Mouse (Mus musculus): ENCODE data around the gene 1700056E22Rik.

Gene 1700056E22Rik

GRCm38 (mm10) chr1:184019042-184019721 lies 14.9 kb downstream of the 1700056E22Rik start:
- DNase-seq = no peak

- DNase-seq = no peak
Observed at GRCm38 (mm10) chr1:184017606-184018005, 16.5 kb downstream of the 1700056E22Rik start.

- DNase-seq = no peak
Observed at GRCm38 (mm10) chr1:184015995-184016730, 17.9 kb downstream of the 1700056E22Rik start.

- DNase-seq = no peak
Observed at GRCm38 (mm10) chr1:184014091-184014490, 20.0 kb downstream of the 1700056E22Rik start.

- no peak for DNase-seq
Observed at GRCm38 (mm10) chr1:184013106-184013505, 21.0 kb downstream of the 1700056E22Rik start, which contains the start of gene Dusp10. Gene Dusp10, plus strand, starts transcription at chr1:184013302.

- DNase-seq = no peak
Observed at GRCm38 (mm10) chr1:184011311-184011710, 22.8 kb downstream of the 1700056E22Rik start.

- no peak for DNase-seq
Observed at GRCm38 (mm10) chr1:184006086-184006485, 28.0 kb downstream of the 1700056E22Rik start.

- no peak for DNase-seq
Observed at GRCm38 (mm10) chr1:184005315-184006058, 28.6 kb downstream of the 1700056E22Rik start.

- DNase-seq = no peak
Observed at GRCm38 (mm10) chr1:184004311-184004710, 29.8 kb downstream of the 1700056E22Rik start.

GRCm38 (mm10) chr1:184002470-184002869 lies 31.6 kb downstream of the 1700056E22Rik start:
- DNase-seq = no peak

GRCm38 (mm10) chr1:183997207-183997606 lies 36.9 kb downstream of the 1700056E22Rik start:
- no peak for DNase-seq

GRCm38 (mm10) chr1:183991921-183992320 lies 42.2 kb downstream of the 1700056E22Rik start:
- DNase-seq = no peak

- no peak for DNase-seq
Observed at GRCm38 (mm10) chr1:183987711-183988245, 46.3 kb downstream of the 1700056E22Rik start.
